Mouse (Mus musculus) heart, postnatal 0 days (tissue): ENCODE measurements around the gene Slc44a5. TPM values are rescaled to one million over a fixed set of nuclear protein-coding genes. Genes with fewer than 3 reads are reported as not detected.

Experiments used
- ATAC-seq: fragments of 200-750 bp; cut with Nextera tagmentation; 2 replicates; pipeline ENCODE4 v1.8.0; 2017; ENCODE audit warnings: low read depth, moderate number of reproducible peaks, moderate library complexity; ENCODE audit not compliant: insufficient read depth
- DNase-seq: peaks from one replicate; pipeline ENCODE4 v3.0.0-alpha.2; 2016; ENCODE audit warnings: low spot score
- H3K27ac ChIP-seq: fragments of 300-500 bp; sonication (generic); 2 replicates; pipeline ENCODE4 v1.5.1; 2014; ENCODE audit warnings: low read depth, mild to moderate bottlenecking
- H3K27me3 ChIP-seq: fragments of 300-500 bp; sonication (generic); 2 replicates; pipeline ENCODE4 v1.6.1; 2014; ENCODE audit warnings: low read length, mixed read lengths; ENCODE audit not compliant: control insufficient read depth, insufficient read depth
- H3K36me3 ChIP-seq: fragments of 300-500 bp; sonication (generic); replicated peaks from 2 replicates; pipeline ENCODE4 v1.6.1; 2014; ENCODE audit warnings: low read length, mixed read lengths; ENCODE audit not compliant: control insufficient read depth, insufficient read depth
- H3K4me1 ChIP-seq: fragments of 300-500 bp; sonication (generic); 2 replicates; pipeline ENCODE4 v1.6.1; 2014; ENCODE audit warnings: antibody characterized with exemption; ENCODE audit not compliant: control insufficient read depth, insufficient read depth
- H3K4me2 ChIP-seq: fragments of 300-500 bp; sonication (generic); 2 replicates; pipeline ENCODE4 v1.6.1; 2014; ENCODE audit warnings: low read depth, mild to moderate bottlenecking, low read length, moderate library complexity
- H3K4me3 ChIP-seq: fragments of 300-500 bp; sonication (generic); 2 replicates; pipeline ENCODE4 v1.5.1; 2014; ENCODE audit warnings: low read depth, low read length
- H3K9ac ChIP-seq: fragments of 300-500 bp; sonication (generic); replicated peaks from 2 replicates; pipeline ENCODE4 v1.6.1; 2014; ENCODE audit warnings: low read depth, low read length, mixed read lengths
- H3K9me3 ChIP-seq: fragments of 300-500 bp; sonication (generic); replicated peaks from 2 replicates; pipeline ENCODE4 v1.6.1; 2016; ENCODE audit warnings: low read length; ENCODE audit not compliant: control insufficient read depth
- CTCF ChIP-seq: IDR thresholded peaks from 2 replicates; pipeline ENCODE4 v1.5.1; 2016; ENCODE audit warnings: antibody characterized with exemption, control low read depth, low read depth
- EP300 ChIP-seq: IDR thresholded peaks from 2 replicates; pipeline ENCODE4 v1.6.1; 2016; ENCODE audit warnings: antibody characterized with exemption, low read depth
- WGBS: fragments of 180-500 bp; shearing (Covaris S2); extraction: QIAGEN DNeasy Blood & Tissue Kit; methylation state at CpG from one replicate; pipeline ENCODE4 v1.1.7; 2014; 5-methylcytosine and 5-hydroxymethylcytosine counted together
- polyA plus RNA-seq: library from polyadenylated mRNA; unstranded; fragments of >200 nt; fragmentation: Nextera tagmentation; extraction: Ambion mirVana; gene quantifications from 2 replicates; pipeline ENCODE4 v1.2.1, GENCODE M21; 2015
- total RNA-seq: library from RNA; depleted of rRNA; stranded (reverse); fragments of >200 nt; gene quantifications from 2 replicates; pipeline ENCODE4 v1.2.3, GENCODE M21; 2014; ENCODE audit warnings: low replicate concordance

Slc44a5 gene
- total and polyA plus RNA-seq, 2 experiments from 2014 or later: 0.31 to 0.42 TPM

DNA sequence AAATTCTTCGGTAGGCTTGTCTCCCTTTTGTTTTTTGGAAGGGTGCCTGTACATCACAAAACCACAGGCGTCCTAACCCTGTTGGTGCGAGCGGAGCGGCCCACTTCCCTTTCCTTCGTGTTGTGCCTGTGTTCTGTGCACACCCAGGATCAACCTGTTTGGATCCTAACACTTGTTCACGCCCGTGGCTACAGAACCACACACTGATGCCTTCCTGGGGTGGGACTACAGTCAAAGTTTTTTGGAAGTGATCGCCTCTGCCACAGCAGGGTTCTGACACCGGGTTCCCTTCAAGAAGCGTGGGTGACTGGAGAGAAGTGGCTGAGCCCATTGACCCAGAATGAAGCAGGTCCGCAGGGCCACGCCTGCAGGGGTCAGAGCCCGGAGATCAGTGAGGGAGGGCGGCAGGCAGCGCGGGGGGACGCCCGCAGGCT, 29.3 kb upstream of the Slc44a5 start:
- H3K36me3 ChIP-seq: peaks cover 17% of the 10 kb centered on the region
- peak overlapping the region; percentile 75 for H3K4me3 ChIP-seq
- peak overlapping the region; percentile 73 for H3K9ac ChIP-seq
- WGBS: under 1% methylated on average over 14 of the region's 19 CpGs
- peak overlapping the region; percentile 62 for H3K4me2 ChIP-seq
- H3K27ac ChIP-seq: peak overlapping the region; percentile 96
- H3K4me1 ChIP-seq: peaks cover 28% of the 10 kb centered on the region
- peak; percentile 62 for DNase-seq
- peak; percentile 17 for ATAC-seq
- H3K9me3 ChIP-seq: no peaks in the 10 kb centered on the region
- no peaks in the 10 kb centered on the region for H3K27me3 ChIP-seq
- no peak for TF ChIP-seq CTCF
- no peak for TF ChIP-seq EP300

DNA sequence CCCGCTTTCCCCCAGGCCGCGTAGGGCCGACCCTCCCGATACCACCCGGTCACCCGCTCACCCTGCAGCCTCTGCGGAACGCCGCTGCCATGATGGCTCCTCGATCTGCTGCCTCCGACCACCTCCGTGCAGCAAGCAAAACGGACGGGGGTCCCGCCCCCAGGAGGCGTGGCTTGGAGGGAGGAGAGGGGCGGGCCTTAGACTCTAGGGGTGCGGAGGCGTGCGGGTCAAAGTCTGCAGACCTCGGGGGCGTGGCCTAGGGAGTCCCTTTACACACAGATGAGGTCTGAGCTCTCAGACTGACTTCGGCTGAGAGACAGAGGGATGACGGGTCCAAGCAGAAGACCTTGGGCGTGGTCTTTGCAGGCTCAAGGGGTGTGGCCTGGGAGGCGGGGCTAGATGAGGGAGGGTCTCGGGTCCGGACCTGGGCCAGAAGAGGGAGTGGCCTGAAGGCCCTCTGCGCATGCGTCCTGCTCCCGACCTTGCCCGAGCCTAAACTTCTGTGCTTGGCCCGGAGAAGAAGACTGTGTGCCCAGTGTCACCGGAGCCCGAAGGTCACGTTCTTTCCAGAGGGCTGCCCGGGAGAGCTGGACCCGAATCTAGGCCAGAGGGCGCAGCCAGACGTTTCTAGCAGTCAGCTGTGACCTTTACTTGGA, 28.8 kb upstream of the Slc44a5 start, which contains the start of gene Acadm:
Acadm (minus strand) TSS at position 298 of the 656 bp plus-strand sequence.
- peak within 1 kb of the TSS; percentile 73 for H3K9ac ChIP-seq
- ATAC-seq: peak; percentile 95

DNA sequence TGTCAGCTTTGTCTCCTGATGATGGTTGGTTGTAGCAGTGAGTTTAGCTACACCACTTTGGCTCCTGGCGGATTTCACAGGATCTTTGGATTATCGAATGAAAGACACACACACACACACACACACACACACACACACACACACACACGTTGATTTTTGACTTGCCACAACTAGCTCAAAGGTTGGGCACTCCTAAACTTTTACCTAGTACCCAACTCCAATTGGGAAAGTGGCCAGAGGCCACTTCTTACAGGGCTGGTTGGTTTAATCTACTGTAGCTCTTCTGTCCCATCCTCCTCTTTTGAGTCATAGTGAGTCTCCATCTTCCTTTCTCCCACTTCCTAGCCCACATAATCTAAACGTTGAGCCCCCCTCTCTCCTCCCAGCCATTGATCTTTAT, 26.0 kb upstream of the Slc44a5 start:
- TF ChIP-seq EP300 (no peak), CTCF (no peak)
- Histone ChIP-seq H3K4me1 (peaks cover 22% of the 10 kb centered on the region), H3K27ac (no peak overlapping the region), H3K4me3 (no peak overlapping the region), H3K9ac (no peak overlapping the region), H3K27me3 (no peaks in the 10 kb centered on the region), H3K9me3 (no peaks in the 10 kb centered on the region), H3K36me3 (no peaks in the 10 kb centered on the region), H3K4me2 (no peak overlapping the region)
- 74% methylated on average over 4 of the region's 4 CpGs for WGBS
- ATAC-seq (no peak), DNase-seq (no peak)

More for the DNA sequence above, 28.8 kb upstream of the Slc44a5 start, which contains the start of gene Acadm:
- peak; percentile 73; the same call in 1 of the 2 replicates for TF ChIP-seq EP300
- no peak; the same call in 1 of the 2 replicates for TF ChIP-seq CTCF
- no peaks in the 10 kb centered on the region for H3K27me3 ChIP-seq
- H3K9me3 ChIP-seq: no peaks in the 10 kb centered on the region
- peaks cover 28% of the 10 kb centered on the region for H3K4me1 ChIP-seq
- DNase-seq: peak; percentile 99
- H3K4me2 ChIP-seq: peak within 1 kb of the TSS; percentile 62
- peak within 1 kb of the TSS; percentile 75 for H3K4me3 ChIP-seq
- under 1% methylated on average over 39 of the region's 41 CpGs for WGBS
- H3K27ac ChIP-seq: peak within 1 kb of the TSS; percentile 96
- H3K36me3 ChIP-seq: peaks cover 13% of the 10 kb centered on the region

DNA sequence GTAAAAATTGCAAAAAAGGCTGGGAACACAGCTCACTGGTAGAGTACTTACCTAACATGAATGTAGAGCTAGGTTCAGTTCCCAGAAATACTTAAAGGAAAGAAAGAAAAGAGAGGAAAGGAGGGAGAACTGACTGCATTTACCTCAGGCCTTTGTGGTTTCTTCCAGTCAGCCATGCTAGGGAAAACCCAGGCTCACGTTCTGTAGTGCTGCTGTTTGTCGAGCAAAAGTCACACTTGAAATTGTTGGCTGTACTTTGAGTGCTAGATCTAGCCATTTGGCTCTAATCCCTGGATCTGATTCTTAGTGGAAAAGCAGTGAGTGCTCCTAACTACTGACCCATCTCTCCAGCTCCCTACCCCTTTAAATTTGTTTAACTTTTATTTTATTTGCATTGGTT, 25.1 kb upstream of the Slc44a5 start:
- ATAC-seq: no peak
- Histone ChIP-seq H3K9ac (no peak overlapping the region), H3K4me3 (no peak overlapping the region), H3K4me2 (no peak overlapping the region), H3K36me3 (no peaks in the 10 kb centered on the region), H3K27ac (no peak overlapping the region), H3K4me1 (peaks cover 13% of the 10 kb centered on the region), H3K27me3 (no peaks in the 10 kb centered on the region), H3K9me3 (no peaks in the 10 kb centered on the region)
- TF ChIP-seq EP300 (no peak), CTCF (no peak)
- WGBS: 39% methylated on average over 2 of the region's 2 CpGs
- DNase-seq: no peak

DNA sequence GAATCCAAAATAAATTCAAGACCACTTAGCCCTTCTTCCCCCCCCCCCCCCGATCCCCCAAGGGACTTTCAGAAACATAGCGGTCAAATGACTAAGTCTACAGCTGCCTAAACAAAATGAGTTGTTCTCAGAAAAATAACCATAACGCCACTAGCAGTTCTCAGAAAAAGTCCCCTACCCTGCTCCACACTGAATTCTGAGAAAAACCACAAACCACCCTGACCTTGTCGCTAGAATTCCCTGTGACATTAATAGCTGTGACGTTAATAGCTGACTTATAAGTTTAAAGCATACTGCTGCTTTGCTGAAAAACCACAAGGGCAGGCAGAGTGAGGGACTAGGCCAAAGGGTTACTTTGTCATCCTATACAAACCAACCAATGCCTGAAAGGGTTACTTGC, 15.3 kb upstream of the Slc44a5 start:
- Histone ChIP-seq H3K27ac (no peak overlapping the region), H3K4me1 (no peaks in the 10 kb centered on the region), H3K4me2 (no peak overlapping the region), H3K9ac (no peak overlapping the region), H3K27me3 (no peaks in the 10 kb centered on the region), H3K4me3 (no peak overlapping the region), H3K9me3 (0 out of 2 replicates have a peak, but pooled peaks cover 7% of the 10 kb centered on the region), H3K36me3 (no peaks in the 10 kb centered on the region)
- ATAC-seq (no peak), DNase-seq (no peak)
- TF ChIP-seq CTCF (no peak), EP300 (no peak)
- 84% methylated on average over 5 of the region's 5 CpGs for WGBS
